Mouse (Mus musculus) MEL (cell line): ENCODE measurements around the gene Espnl. TPM values are rescaled to one million over a fixed set of nuclear protein-coding genes. Genes with fewer than 3 reads are reported as not detected.

Experiments used
- DNase-seq: peaks from one replicate; pipeline ENCODE4 v3.0.0; 2011; ENCODE audit warnings: low read depth, low spot score
- H3K27ac ChIP-seq: 2 replicates; pipeline ENCODE4 v1.5.1; 2012; ENCODE audit warnings: low read depth, mild to moderate bottlenecking, control low read depth, low read length, moderate library complexity; ENCODE audit not compliant: control insufficient read depth
- H3K27me3 ChIP-seq, 2 experiments: fragments of 150-350 bp in 1 of 2; sonication (generic) in 1 of 2; 2 replicates each; pipeline ENCODE4 v1.6.1; 2012; ENCODE audit warnings: low read length in 2 of 2, mild to moderate bottlenecking in 2 of 2, improper control_type of control experiment in 1 of 2, moderate library complexity in 1 of 2; ENCODE audit not compliant: insufficient read depth in 2 of 2, control insufficient read depth in 1 of 2
- H3K36me3 ChIP-seq, 2 experiments: 2 replicates each; pipeline ENCODE4 v1.6.1; 2012 to 2014; ENCODE audit warnings: low read length in 2 of 2, improper control_type of control experiment in 1 of 2, inconsistent platforms in 1 of 2, mild to moderate bottlenecking in 1 of 2; ENCODE audit not compliant: insufficient read depth in 2 of 2, control insufficient read depth in 1 of 2
- H3K4me1 ChIP-seq, 2 experiments: fragments of 150-350 bp in 1 of 2; sonication (generic) in 1 of 2; 2 replicates each; pipeline ENCODE4 v1.6.1; 2012; ENCODE audit warnings: low read length in 2 of 2, improper control_type of control experiment in 1 of 2, mild to moderate bottlenecking in 1 of 2; ENCODE audit not compliant: insufficient read depth in 2 of 2, control insufficient read depth in 1 of 2
- H3K4me3 ChIP-seq, 2 experiments: fragments of 150-350 bp in 1 of 2; sonication (generic) in 1 of 2; 2 replicates each; pipeline ENCODE4 v1.5.1; 2012; ENCODE audit warnings: low read depth in 2 of 2, low read length in 2 of 2, mild to moderate bottlenecking in 2 of 2, moderate library complexity in 2 of 2, control low read depth in 1 of 2, improper control_type of control experiment in 1 of 2; ENCODE audit not compliant: control insufficient read depth in 1 of 2, insufficient read depth in 1 of 2
- H3K79me2 ChIP-seq: 2 replicates; pipeline ENCODE4 v1.6.1; 2012; ENCODE audit warnings: mild to moderate bottlenecking, low read length, moderate library complexity; ENCODE audit not compliant: control insufficient read depth, poor library complexity, insufficient read depth
- H3K9ac ChIP-seq: 2 replicates; pipeline ENCODE4 v1.6.1; 2012; ENCODE audit warnings: low read depth, mild to moderate bottlenecking, control low read depth, low read length, moderate library complexity; ENCODE audit not compliant: control insufficient read depth, poor library complexity, severe bottlenecking
- H3K9me3 ChIP-seq: fragments of 150-350 bp; sonication (generic); replicated peaks from 2 replicates; pipeline ENCODE4 v1.6.1; 2012; ENCODE audit warnings: mild to moderate bottlenecking, low read length, improper control_type of control experiment, moderate library complexity; ENCODE audit not compliant: insufficient read depth
- CHD2 ChIP-seq: IDR thresholded peaks from 2 replicates; pipeline ENCODE4 v1.6.1; 2011; ENCODE audit warnings: low read length, improper control_type of control experiment
- CTCF ChIP-seq, 3 experiments: IDR thresholded peaks in 2 of 3; conservative IDR thresholded peaks in 1 of 3; 2 replicates each; pipeline ENCODE4 v1.5.1; 2011 to 2012; ENCODE audit warnings: low read length in 3 of 3, low read depth in 2 of 3, mild to moderate bottlenecking in 2 of 3, improper control_type of control experiment in 1 of 3, inconsistent platforms in 1 of 3, mixed read lengths in 1 of 3, moderate library complexity in 1 of 3; ENCODE audit not compliant: control insufficient read depth in 1 of 3, insufficient read depth in 1 of 3, poor library complexity in 1 of 3, severe bottlenecking in 1 of 3
- ELF1 ChIP-seq: IDR thresholded peaks from 2 replicates; pipeline ENCODE4 v1.6.1; 2014; ENCODE audit warnings: low read depth, mild to moderate bottlenecking, inconsistent platforms, low read length, improper control_type of control experiment, moderate library complexity
- EP300 ChIP-seq, 2 experiments: IDR thresholded peaks; 2 replicates each; pipeline ENCODE4 v1.6.1; 2011; ENCODE audit warnings: improper control_type of control experiment in 2 of 2, low read length in 2 of 2, low read depth in 1 of 2, mild to moderate bottlenecking in 1 of 2
- ETS1 ChIP-seq: IDR thresholded peaks from 2 replicates; pipeline ENCODE4 v1.6.1; 2012; ENCODE audit warnings: low read depth, mild to moderate bottlenecking, inconsistent platforms, low read length, improper control_type of control experiment, moderate library complexity
- HCFC1 ChIP-seq: IDR thresholded peaks from 2 replicates; pipeline ENCODE4 v1.6.1; 2012; ENCODE audit warnings: low read depth, mild to moderate bottlenecking, inconsistent platforms, low read length, improper control_type of control experiment, moderate library complexity
- JUND ChIP-seq: IDR thresholded peaks from 2 replicates; pipeline ENCODE4 v1.6.1; 2011; ENCODE audit warnings: low read depth, mild to moderate bottlenecking, improper control_type of control experiment, low read length
- MAFK ChIP-seq: IDR thresholded peaks from 2 replicates; pipeline ENCODE4 v1.6.1; 2011; ENCODE audit warnings: low read depth, mild to moderate bottlenecking, low read length, improper control_type of control experiment, borderline replicate concordance
- MEF2A ChIP-seq: IDR thresholded peaks from 2 replicates; pipeline ENCODE4 v1.6.1; 2014; ENCODE audit warnings: low read depth, mild to moderate bottlenecking, inconsistent platforms, low read length, improper control_type of control experiment; ENCODE audit not compliant: poor library complexity, insufficient replicate concordance, severe bottlenecking; ENCODE audit errors: extremely low read depth
- MYB ChIP-seq: IDR thresholded peaks from 2 replicates; pipeline ENCODE4 v1.6.1; 2011; ENCODE audit warnings: mild to moderate bottlenecking, low read depth, low read length, improper control_type of control experiment
- NELFE ChIP-seq: IDR thresholded peaks from 2 replicates; pipeline ENCODE4 v1.6.1; 2011; ENCODE audit warnings: low read depth, low read length, improper control_type of control experiment
- NRF1 ChIP-seq: IDR thresholded peaks from 2 replicates; pipeline ENCODE4 v1.6.1; 2014; ENCODE audit warnings: low read depth, mild to moderate bottlenecking, inconsistent platforms, low read length, improper control_type of control experiment, moderate library complexity; ENCODE audit not compliant: poor library complexity, insufficient read depth, severe bottlenecking
- POLR2A ChIP-seq, 2 experiments: IDR thresholded peaks; 2 replicates each; pipeline ENCODE4 v1.6.1; 2011 to 2012; ENCODE audit warnings: low read length in 2 of 2, mild to moderate bottlenecking in 2 of 2, control low read depth in 1 of 2, improper control_type of control experiment in 1 of 2, low read depth in 1 of 2, moderate library complexity in 1 of 2; ENCODE audit not compliant: control insufficient read depth in 1 of 2, insufficient read depth in 1 of 2, poor library complexity in 1 of 2
- RAD21 ChIP-seq: IDR thresholded peaks from 2 replicates; pipeline ENCODE4 v1.6.1; 2011; ENCODE audit warnings: mild to moderate bottlenecking, low read depth, low read length, improper control_type of control experiment
- RCOR1 ChIP-seq: IDR thresholded peaks from 2 replicates; pipeline ENCODE4 v1.6.1; 2012; ENCODE audit warnings: low read depth, mild to moderate bottlenecking, inconsistent platforms, low read length, improper control_type of control experiment
- SIN3A ChIP-seq: IDR thresholded peaks from 2 replicates; pipeline ENCODE4 v1.6.1; 2012; ENCODE audit warnings: low read length, improper control_type of control experiment, inconsistent platforms
- SMC3 ChIP-seq: IDR thresholded peaks from 2 replicates; pipeline ENCODE4 v1.6.1; 2011; ENCODE audit warnings: low read depth, low read length, improper control_type of control experiment
- UBTF ChIP-seq: IDR thresholded peaks from 2 replicates; pipeline ENCODE4 v1.6.1; 2012; ENCODE audit warnings: low read depth, mild to moderate bottlenecking, inconsistent platforms, low read length, improper control_type of control experiment, moderate library complexity, borderline replicate concordance; ENCODE audit not compliant: insufficient read depth
- USF1 ChIP-seq: IDR thresholded peaks from 2 replicates; pipeline ENCODE4 v1.6.1; 2014; ENCODE audit warnings: low read depth, mild to moderate bottlenecking, inconsistent platforms, low read length, improper control_type of control experiment, moderate library complexity
- USF2 ChIP-seq, 2 experiments: IDR thresholded peaks; 2 replicates each; pipeline ENCODE4 v1.6.1; 2011 to 2012; ENCODE audit warnings: improper control_type of control experiment in 2 of 2, low read length in 2 of 2, borderline replicate concordance in 1 of 2, inconsistent platforms in 1 of 2, low read depth in 1 of 2, mild to moderate bottlenecking in 1 of 2; ENCODE audit not compliant: insufficient read depth in 1 of 2
- ZC3H11A ChIP-seq: IDR thresholded peaks from 2 replicates; pipeline ENCODE4 v1.6.1; 2012; ENCODE audit warnings: low read depth, mild to moderate bottlenecking, inconsistent platforms, low read length, improper control_type of control experiment
- ZMIZ1 ChIP-seq: IDR thresholded peaks from 2 replicates; pipeline ENCODE4 v1.6.1; 2012; ENCODE audit warnings: low read depth, mild to moderate bottlenecking, inconsistent platforms, low read length, improper control_type of control experiment, moderate library complexity
- ZNF384 ChIP-seq: IDR thresholded peaks from 2 replicates; pipeline ENCODE4 v1.6.1; 2012; ENCODE audit warnings: low read depth, mild to moderate bottlenecking, inconsistent platforms, low read length, improper control_type of control experiment
- polyA plus RNA-seq, 2 experiments: library from polyadenylated mRNA; stranded (reverse) in 1 of 2; unstranded in 1 of 2; fragments of >175 nt in 1 of 2; fragments of >200 nt in 1 of 2; gene quantifications; 2 replicates each; pipeline versions ENCODE4 v1.2.1 to v1.2.4; 2012; ENCODE audit warnings: low replicate concordance in 2 of 2, low read depth in 1 of 2; ENCODE audit not compliant: insufficient read length in 2 of 2, insufficient read depth in 1 of 2, missing spikeins in 1 of 2
- total RNA-seq: library from RNA; depleted of rRNA; stranded (reverse); fragments of 300-350 nt; gene quantifications from 2 replicates; pipeline ENCODE4 v1.2.3, GENCODE M21; 2012

Espnl gene
- total and polyA plus RNA-seq, 3 experiments: 2.0 to 2.1 TPM; not detected in 1

GRCm38 (mm10) chr1:91344921-91345685 is 23.2 kb downstream of the Espnl start:
- Histone ChIP-seq H3K27me3 (no peaks in the 10 kb centered on the region; a peak in 1 of 4 replicates), H3K9me3 (no peaks in the 10 kb centered on the region), H3K79me2 (no peaks in the 10 kb centered on the region), H3K9ac (no peak overlapping the region), H3K4me1 (no peaks in the 10 kb centered on the region), H3K36me3 (no peaks in the 10 kb centered on the region), H3K4me3 (no peak overlapping the region), H3K27ac (no peak overlapping the region)
- TF ChIP-seq POLR2A (IDR thresholded peaks at IDR 0.05; ENCODE audit: control insufficient read depth in 1 of 2, insufficient read depth in 1 of 2, low read depth in 1 of 2, low read length in 2 of 2, poor library complexity in 1 of 2) (no peak), ETS1 (no peak), CHD2 (no peak), ZNF384 (no peak), NELFE (no peak), JUND (no peak)
- no peak for DNase-seq

DNA sequence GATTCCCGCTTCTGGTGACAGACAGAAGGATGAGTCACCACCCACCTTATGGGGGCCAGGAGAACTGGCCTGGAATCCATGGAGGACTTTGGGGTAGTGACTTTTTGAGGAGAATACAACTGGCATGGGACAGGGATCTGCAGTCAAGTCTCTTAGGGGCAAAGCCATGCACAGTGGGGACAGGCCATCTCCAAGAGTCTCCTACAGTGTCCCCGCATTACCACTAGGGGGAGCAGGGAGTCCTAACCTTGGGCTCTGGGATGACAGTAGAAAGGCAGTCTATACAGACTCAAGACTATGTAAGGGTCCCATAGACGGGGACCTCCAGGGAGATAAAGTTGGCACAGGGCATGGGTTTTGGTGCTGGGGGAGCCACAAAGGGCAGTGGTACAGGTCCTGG is 25.0 kb downstream of the Espnl start:
- TF ChIP-seq SMC3 (peak; percentile 88), MEF2A (no peak), MYB (no peak), RAD21 (peak; percentile 77), CTCF (IDR thresholded peaks at IDR 0.05 in 2 of 3, conservative IDR thresholded peaks at IDR 0.05 in 1 of 3; ENCODE audit: control insufficient read depth in 1 of 3, insufficient read depth in 1 of 3, low read depth in 2 of 3, low read length in 3 of 3, poor library complexity in 1 of 3, severe bottlenecking in 1 of 3) (peak; percentile 90 to 98 (median 90)), ZC3H11A (peak; percentile 62; the same call in 1 of the 2 replicates)
- Histone ChIP-seq H3K36me3 (no peaks in the 10 kb centered on the region), H3K27me3 (no peaks in the 10 kb centered on the region; a peak in 1 of 4 replicates), H3K9ac (no peak overlapping the region), H3K9me3 (no peaks in the 10 kb centered on the region), H3K4me3 (no peak overlapping the region), H3K4me1 (no peaks in the 10 kb centered on the region), H3K27ac (no peak overlapping the region), H3K79me2 (no peaks in the 10 kb centered on the region)
- peak; percentile 79 for DNase-seq

GRCm38 (mm10) chr1:91350841-91351240 is 29.0 kb downstream of the Espnl start, which contains the start of gene Klhl30:
TSS of gene Klhl30 (plus strand) at chr1:91351016.
- no peak for DNase-seq
- no peaks in the 10 kb centered on the region for H3K4me1 ChIP-seq
- no peaks in the 10 kb centered on the region for H3K36me3 ChIP-seq
- no peaks in the 10 kb centered on the region; a peak in 1 of 4 replicates for H3K27me3 ChIP-seq
- TF ChIP-seq MAFK (no peak), MEF2A (no peak), ZMIZ1 (no peak), SIN3A (no peak), NELFE (no peak), JUND (no peak), HCFC1 (no peak), RAD21 (no peak), USF1 (no peak), CTCF (IDR thresholded peaks at IDR 0.05 in 2 of 3, conservative IDR thresholded peaks at IDR 0.05 in 1 of 3; ENCODE audit: control insufficient read depth in 1 of 3, insufficient read depth in 1 of 3, low read depth in 2 of 3, low read length in 3 of 3, poor library complexity in 1 of 3, severe bottlenecking in 1 of 3) (no peak), RCOR1 (no peak), UBTF (no peak), NRF1 (no peak), USF2 (IDR thresholded peaks at IDR 0.05; ENCODE audit: borderline replicate concordance in 1 of 2, insufficient read depth in 1 of 2, low read depth in 1 of 2, low read length in 2 of 2) (no peak), EP300 (IDR thresholded peaks at IDR 0.05; ENCODE audit: low read depth in 1 of 2, low read length in 2 of 2) (no peak), ELF1 (no peak)
- no peak within 1 kb of the TSS for H3K4me3 ChIP-seq
- no peaks in the 10 kb centered on the region for H3K9me3 ChIP-seq
- H3K27ac ChIP-seq: no peak within 1 kb of the TSS
- H3K9ac ChIP-seq: no peak within 1 kb of the TSS
- no peaks in the 10 kb centered on the region for H3K79me2 ChIP-seq
